Mouse (Mus musculus) heart, embryonic 12.5 days (tissue): ENCODE data around the gene Tmcc3. TPM values are rescaled to one million over a fixed set of nuclear protein-coding genes. Genes with fewer than 3 reads are reported as not detected.
A peak's percentile ranks its signal among the peaks of the same experiment; 100 is the strongest.

Experiments used
- ATAC-seq: fragments of 200-750 bp; cut with Nextera tagmentation; 2 replicates; pipeline ENCODE4 v1.8.0; 2017; ENCODE audit warnings: moderate TSS enrichment, moderate library complexity; ENCODE audit not compliant: insufficient number of reproducible peaks, low FRiP score
- H3K27ac ChIP-seq: fragments of 300-500 bp; sonication (generic); 2 replicates; pipeline ENCODE4 v1.5.1; 2016; ENCODE audit warnings: mild to moderate bottlenecking, moderate library complexity; ENCODE audit not compliant: poor library complexity, severe bottlenecking
- H3K27me3 ChIP-seq: fragments of 300-500 bp; sonication (generic); replicated peaks from 2 replicates; pipeline ENCODE4 v1.6.1; 2016; ENCODE audit warnings: mild to moderate bottlenecking, moderate library complexity
- H3K36me3 ChIP-seq: fragments of 300-500 bp; sonication (generic); 2 replicates; pipeline ENCODE4 v1.6.1; 2016; ENCODE audit warnings: mild to moderate bottlenecking, moderate library complexity
- H3K4me1 ChIP-seq: fragments of 300-500 bp; sonication (generic); replicated peaks from 2 replicates; pipeline ENCODE4 v1.6.1; 2016; ENCODE audit warnings: mild to moderate bottlenecking
- H3K4me2 ChIP-seq: fragments of 300-500 bp; sonication (generic); 2 replicates; pipeline ENCODE4 v1.6.1; 2016; ENCODE audit warnings: mild to moderate bottlenecking, moderate library complexity
- H3K4me3 ChIP-seq: fragments of 300-500 bp; sonication (generic); 2 replicates; pipeline ENCODE4 v1.5.1; 2016; ENCODE audit warnings: mild to moderate bottlenecking
- H3K9ac ChIP-seq: fragments of 300-500 bp; sonication (generic); 2 replicates; pipeline ENCODE4 v1.6.1; 2016; ENCODE audit warnings: mild to moderate bottlenecking, moderate library complexity
- H3K9me3 ChIP-seq: fragments of 300-500 bp; sonication (generic); replicated peaks from 2 replicates; pipeline ENCODE4 v1.6.1; 2016; ENCODE audit warnings: mild to moderate bottlenecking, moderate library complexity
- WGBS: fragments of 180-500 bp; shearing (Covaris S2); methylation state at CpG from one replicate; pipeline ENCODE4 v1.1.7; 2016; 5-methylcytosine and 5-hydroxymethylcytosine counted together
- polyA plus RNA-seq: library from polyadenylated mRNA; unstranded; fragments of >200 nt; fragmentation: Nextera tagmentation; extraction: Ambion mirVana; gene quantifications from 2 replicates; pipeline ENCODE4 v1.2.1, GENCODE M21; 2016

The Tmcc3 gene
- polyA plus RNA-seq, 1 experiment from 2014 or later: 10.2 TPM

DNA sequence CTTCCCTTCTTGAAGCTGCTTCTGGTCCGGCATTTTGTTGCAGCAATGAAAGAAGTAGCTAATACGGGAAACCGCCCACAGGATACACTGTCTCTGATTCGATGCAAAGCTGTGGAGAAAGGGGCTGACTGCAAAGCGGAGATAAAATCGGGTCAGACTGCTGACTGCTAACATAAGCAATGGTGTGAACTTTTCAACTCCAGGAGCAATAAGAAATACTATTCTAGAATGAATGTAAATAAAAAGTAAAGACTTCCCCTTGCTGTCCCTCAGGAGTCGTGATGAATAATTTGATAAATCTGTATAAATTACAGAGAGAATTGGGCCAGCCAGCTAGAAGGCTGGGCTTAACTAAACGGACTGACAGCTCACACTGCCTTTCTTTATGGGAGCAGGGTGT is 139.0 kb downstream of the Tmcc3 start:
- H3K4me2 ChIP-seq: no peak overlapping the region
- H3K27ac ChIP-seq: no peak overlapping the region
- no peak overlapping the region for H3K4me3 ChIP-seq
- no peaks in the 10 kb centered on the region for H3K9me3 ChIP-seq
- H3K27me3 ChIP-seq: no peaks in the 10 kb centered on the region
- H3K9ac ChIP-seq: no peak overlapping the region
- 49% methylated on average over 8 of the region's 8 CpGs for WGBS
- no peak for ATAC-seq
- peaks cover 12% of the 10 kb centered on the region for H3K4me1 ChIP-seq
- no peaks in the 10 kb centered on the region for H3K36me3 ChIP-seq

DNA sequence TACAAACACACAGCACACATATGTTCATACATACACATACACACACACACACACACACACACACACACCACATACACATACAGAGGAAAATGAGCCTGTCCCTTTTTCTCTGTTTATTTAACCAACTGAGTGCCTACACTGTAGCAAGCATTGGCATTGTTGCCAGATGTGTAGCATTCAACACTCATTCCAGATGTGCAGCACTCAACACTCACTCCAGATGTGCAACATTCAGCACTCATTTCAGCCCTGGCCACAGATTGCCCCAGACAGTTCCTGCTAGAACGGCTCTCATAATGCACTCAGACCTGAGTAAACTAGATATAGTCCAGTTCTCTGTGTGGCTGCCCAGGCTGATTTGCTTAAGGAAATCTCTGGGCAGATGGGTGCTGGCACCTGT is 145.7 kb downstream of the Tmcc3 start:
- Histone ChIP-seq H3K9ac (no peak overlapping the region), H3K9me3 (peaks cover 5% of the 10 kb centered on the region), H3K36me3 (no peaks in the 10 kb centered on the region), H3K27ac (no peak overlapping the region), H3K4me1 (peaks cover 18% of the 10 kb centered on the region; the same call in 1 of the 2 replicates), H3K4me3 (no peak overlapping the region), H3K27me3 (no peaks in the 10 kb centered on the region; the same call in 1 of the 2 replicates), H3K4me2 (no peak overlapping the region)
- ATAC-seq: no peak
- WGBS: 40% methylated on average over 1 of the region's 1 CpGs

DNA sequence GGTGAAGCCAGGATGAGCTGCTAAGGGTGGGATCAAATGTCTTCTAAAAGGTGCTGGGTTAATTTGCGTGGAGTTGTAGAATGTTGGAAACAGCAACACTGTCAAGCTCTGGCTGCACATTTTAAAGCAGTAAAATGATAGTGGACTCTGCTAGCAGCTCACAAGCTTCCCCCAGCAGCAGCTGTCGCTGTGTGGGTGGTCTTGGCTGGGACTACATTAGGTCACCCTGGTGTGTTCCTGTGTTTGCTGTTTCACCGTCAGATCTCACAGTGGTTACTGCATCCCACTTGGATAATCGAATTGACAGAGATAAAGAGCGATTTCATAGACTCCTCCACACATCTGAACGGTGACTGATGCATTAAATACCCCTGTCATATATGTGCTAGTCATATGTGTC is 146.9 kb downstream of the Tmcc3 start:
- 40% methylated on average over 6 of the region's 6 CpGs for WGBS
- H3K36me3 ChIP-seq: no peaks in the 10 kb centered on the region
- H3K27me3 ChIP-seq: no peaks in the 10 kb centered on the region; the same call in 1 of the 2 replicates
- ATAC-seq: no peak
- H3K27ac ChIP-seq: no peak overlapping the region
- no peak overlapping the region for H3K9ac ChIP-seq
- H3K4me3 ChIP-seq: no peak overlapping the region
- no peak overlapping the region for H3K4me2 ChIP-seq
- peaks cover 30% of the 10 kb centered on the region for H3K4me1 ChIP-seq
- peaks cover 5% of the 10 kb centered on the region for H3K9me3 ChIP-seq

DNA sequence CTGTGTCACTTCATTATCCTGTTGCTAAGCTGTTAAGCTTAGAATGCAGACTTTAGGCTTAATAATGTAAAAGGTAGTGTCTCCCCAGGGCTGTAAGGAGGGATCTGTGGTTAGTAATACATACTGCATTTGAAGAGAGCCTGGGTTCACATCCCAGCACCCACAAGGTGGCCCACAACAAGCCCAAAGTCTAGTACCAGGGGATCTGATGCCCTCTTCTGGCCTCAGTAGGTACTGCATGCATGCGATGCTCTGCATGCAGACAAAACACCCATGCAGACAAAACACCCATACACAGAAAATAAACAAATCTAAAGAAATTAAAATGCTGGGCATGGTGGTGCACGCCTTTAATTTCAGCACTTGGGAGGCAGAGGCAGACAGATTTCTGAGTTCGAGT is 149.6 kb downstream of the Tmcc3 start:
- ATAC-seq: no peak
- Histone ChIP-seq H3K36me3 (no peaks in the 10 kb centered on the region), H3K4me2 (no peak overlapping the region), H3K9ac (no peak overlapping the region), H3K9me3 (peaks cover 5% of the 10 kb centered on the region), H3K27ac (no peak overlapping the region), H3K4me1 (peaks cover 49% of the 10 kb centered on the region), H3K27me3 (no peaks in the 10 kb centered on the region; the same call in 1 of the 2 replicates), H3K4me3 (no peak overlapping the region)
- 73% methylated on average over 3 of the region's 3 CpGs for WGBS

DNA sequence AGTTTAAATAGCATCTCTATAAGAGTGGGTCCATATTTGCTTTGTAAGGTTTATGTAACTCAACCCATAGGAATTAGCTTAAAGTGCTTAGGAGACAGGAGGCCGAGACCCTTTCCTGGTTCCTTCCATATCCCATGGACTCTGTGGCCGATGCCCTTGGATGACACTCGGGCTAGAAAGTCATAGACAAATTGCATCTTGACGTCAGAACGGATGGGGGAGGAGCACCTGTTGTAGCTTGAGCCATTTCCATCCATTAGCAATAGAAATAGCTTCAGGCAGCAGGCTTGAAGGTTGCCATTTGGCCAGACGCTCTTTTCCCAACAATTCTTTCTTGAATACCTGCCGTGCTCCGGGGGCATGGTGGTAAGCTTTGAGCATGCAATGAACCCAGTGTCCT is 150.1 kb downstream of the Tmcc3 start:
- H3K36me3 ChIP-seq: no peaks in the 10 kb centered on the region
- H3K4me1 ChIP-seq: peaks cover 49% of the 10 kb centered on the region
- ATAC-seq: no peak
- 80% methylated on average over 8 of the region's 8 CpGs for WGBS
- no peak overlapping the region for H3K9ac ChIP-seq
- no peaks in the 10 kb centered on the region; the same call in 1 of the 2 replicates for H3K27me3 ChIP-seq
- H3K4me2 ChIP-seq: no peak overlapping the region
- H3K27ac ChIP-seq: no peak overlapping the region
- peaks cover 5% of the 10 kb centered on the region for H3K9me3 ChIP-seq
- no peak overlapping the region for H3K4me3 ChIP-seq

DNA sequence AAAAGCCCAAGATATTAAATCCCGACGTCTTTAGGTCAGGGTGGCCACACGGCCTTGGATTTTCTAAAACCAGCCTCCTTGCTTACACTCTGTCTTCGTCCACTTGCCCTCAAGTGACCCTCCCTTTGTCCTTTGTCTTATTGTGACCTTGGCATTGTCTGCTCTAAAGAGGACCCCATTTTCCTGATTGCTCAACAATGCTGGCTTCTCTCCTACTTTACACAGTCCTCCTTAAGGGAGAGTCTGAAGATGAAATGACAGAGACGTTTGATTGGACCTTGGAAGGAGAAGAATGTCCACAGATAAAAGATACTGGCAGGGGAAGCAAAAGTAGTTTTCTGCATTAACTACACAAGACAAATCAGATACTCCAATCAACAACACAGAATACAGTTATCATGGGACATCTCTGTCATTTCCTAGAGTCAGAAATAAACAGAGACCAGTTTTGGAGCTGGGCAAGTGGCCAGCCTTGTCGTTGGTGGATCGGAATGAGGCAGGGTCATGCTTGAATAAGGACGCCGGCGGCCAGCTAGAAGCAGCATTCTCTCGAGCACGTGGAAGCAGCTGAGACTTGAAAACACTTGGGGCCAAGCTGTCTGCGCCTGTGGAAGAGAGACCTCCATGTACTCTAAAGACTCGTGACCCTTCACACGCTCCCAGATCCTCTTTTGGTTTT is 150.8 kb downstream of the Tmcc3 start:
- no peak overlapping the region for H3K4me2 ChIP-seq
- WGBS: 53% methylated on average over 15 of the region's 15 CpGs
- peaks cover 49% of the 10 kb centered on the region for H3K4me1 ChIP-seq
- H3K27me3 ChIP-seq: no peaks in the 10 kb centered on the region
- H3K9me3 ChIP-seq: peaks cover 5% of the 10 kb centered on the region
- 0 out of 2 replicates have a peak overlapping the region, but pooled peaks have one; percentile 18 for H3K27ac ChIP-seq
- H3K9ac ChIP-seq: no peak overlapping the region
- ATAC-seq: peak; percentile 61
- H3K4me3 ChIP-seq: no peak overlapping the region
- no peaks in the 10 kb centered on the region for H3K36me3 ChIP-seq

DNA sequence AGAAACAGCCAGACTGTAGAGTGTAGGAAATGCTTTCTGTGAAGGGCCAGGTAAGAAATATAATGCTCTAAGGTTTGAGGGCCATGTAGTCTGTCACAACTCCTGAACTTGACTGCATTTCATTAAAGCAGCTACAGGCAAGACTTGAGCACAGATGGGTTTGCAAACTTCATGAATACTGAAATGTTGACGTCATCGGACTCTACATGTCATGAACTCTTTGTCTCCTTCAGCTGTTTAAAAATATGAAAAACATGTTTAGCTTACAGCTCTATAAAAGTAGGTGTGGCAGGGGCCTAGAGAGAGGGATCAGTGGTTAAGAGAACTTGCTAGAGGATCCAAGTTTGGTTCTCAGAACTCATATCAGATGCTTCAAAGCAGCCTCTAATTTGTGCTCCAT is 151.7 kb downstream of the Tmcc3 start:
- 75% methylated on average over 2 of the region's 2 CpGs for WGBS
- Histone ChIP-seq H3K27ac (no peak overlapping the region), H3K9me3 (peaks cover 5% of the 10 kb centered on the region), H3K27me3 (no peaks in the 10 kb centered on the region), H3K4me2 (no peak overlapping the region), H3K9ac (no peak overlapping the region), H3K4me1 (peaks cover 46% of the 10 kb centered on the region), H3K36me3 (no peaks in the 10 kb centered on the region), H3K4me3 (no peak overlapping the region)
- no peak for ATAC-seq

DNA sequence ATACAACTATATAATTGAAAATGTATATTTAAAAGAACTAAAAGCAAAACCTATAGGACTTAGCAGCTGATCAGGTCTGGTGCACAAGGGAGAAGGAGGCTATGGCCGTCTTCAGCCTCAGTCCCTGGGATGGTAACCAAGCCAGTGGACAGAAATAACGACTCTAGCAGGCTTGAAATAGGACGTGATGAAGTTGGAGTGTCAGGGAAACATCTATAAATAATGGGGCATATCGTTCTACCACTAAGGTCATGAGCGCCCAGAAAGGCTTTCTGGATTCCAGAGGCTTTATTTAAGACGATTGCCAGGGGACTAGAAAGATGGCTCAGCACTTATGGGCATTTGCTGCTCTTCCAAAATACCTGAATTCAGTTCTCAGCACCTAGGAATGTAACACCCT is 153.9 kb downstream of the Tmcc3 start:
- no peaks in the 10 kb centered on the region for H3K36me3 ChIP-seq
- no peaks in the 10 kb centered on the region for H3K27me3 ChIP-seq
- H3K4me2 ChIP-seq: no peak overlapping the region
- H3K4me1 ChIP-seq: peaks cover 36% of the 10 kb centered on the region
- no peak for ATAC-seq
- WGBS: 54% methylated on average over 6 of the region's 6 CpGs
- no peak overlapping the region for H3K27ac ChIP-seq
- H3K9me3 ChIP-seq: peaks cover 5% of the 10 kb centered on the region
- H3K4me3 ChIP-seq: no peak overlapping the region
- no peak overlapping the region for H3K9ac ChIP-seq

DNA sequence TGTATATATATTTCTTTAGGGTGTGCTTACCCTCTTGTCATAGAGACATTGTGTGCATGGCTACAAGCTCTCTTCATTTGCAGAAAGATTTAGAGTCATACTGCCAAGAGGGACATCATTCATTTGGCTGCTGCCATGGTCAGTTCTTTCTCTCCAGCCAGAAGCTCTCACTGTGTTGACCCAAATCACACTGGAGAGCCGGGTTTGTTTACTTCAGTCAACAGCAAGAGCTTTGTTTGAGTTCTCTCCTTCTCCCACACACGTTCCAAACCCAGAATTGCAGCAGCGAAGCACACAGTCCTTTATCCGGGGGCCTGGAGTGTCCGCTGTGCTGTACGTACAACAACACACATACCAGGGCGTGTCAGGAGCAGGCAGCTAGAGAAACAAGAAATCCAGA is 154.6 kb downstream of the Tmcc3 start:
- H3K36me3 ChIP-seq: no peaks in the 10 kb centered on the region
- peaks cover 36% of the 10 kb centered on the region for H3K4me1 ChIP-seq
- H3K9me3 ChIP-seq: peaks cover 3% of the 10 kb centered on the region
- 80% methylated on average over 7 of the region's 7 CpGs for WGBS
- no peaks in the 10 kb centered on the region for H3K27me3 ChIP-seq
- no peak overlapping the region for H3K27ac ChIP-seq
- no peak overlapping the region for H3K4me3 ChIP-seq
- no peak for ATAC-seq
- H3K9ac ChIP-seq: 0 out of 2 replicates have a peak overlapping the region, but pooled peaks have one; percentile 5
- no peak overlapping the region for H3K4me2 ChIP-seq

DNA sequence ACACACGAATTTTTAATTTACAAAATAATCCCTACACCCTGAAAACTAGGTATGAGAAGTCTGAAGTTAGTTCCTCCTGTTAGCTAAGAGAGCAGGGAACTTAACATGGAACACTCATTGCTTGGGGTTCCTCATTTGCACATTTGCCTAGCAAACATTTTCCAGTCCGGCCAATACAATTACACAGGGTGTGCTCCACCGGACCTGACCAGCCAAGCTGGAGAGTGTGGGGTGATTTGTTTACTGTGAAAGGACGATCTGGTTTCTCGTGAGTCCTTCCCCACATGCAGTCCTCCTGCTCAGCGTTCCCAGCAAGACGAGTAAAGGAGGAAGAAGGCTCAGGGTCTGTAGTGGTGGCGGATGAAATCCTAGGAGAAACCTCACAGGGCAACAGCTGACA is 159.7 kb downstream of the Tmcc3 start:
- Histone ChIP-seq H3K27ac (no peak overlapping the region), H3K9me3 (no peaks in the 10 kb centered on the region), H3K36me3 (no peaks in the 10 kb centered on the region), H3K4me2 (no peak overlapping the region), H3K4me1 (no peaks in the 10 kb centered on the region), H3K27me3 (no peaks in the 10 kb centered on the region), H3K4me3 (no peak overlapping the region), H3K9ac (no peak overlapping the region)
- WGBS: 56% methylated on average over 8 of the region's 8 CpGs
- ATAC-seq: no peak

DNA sequence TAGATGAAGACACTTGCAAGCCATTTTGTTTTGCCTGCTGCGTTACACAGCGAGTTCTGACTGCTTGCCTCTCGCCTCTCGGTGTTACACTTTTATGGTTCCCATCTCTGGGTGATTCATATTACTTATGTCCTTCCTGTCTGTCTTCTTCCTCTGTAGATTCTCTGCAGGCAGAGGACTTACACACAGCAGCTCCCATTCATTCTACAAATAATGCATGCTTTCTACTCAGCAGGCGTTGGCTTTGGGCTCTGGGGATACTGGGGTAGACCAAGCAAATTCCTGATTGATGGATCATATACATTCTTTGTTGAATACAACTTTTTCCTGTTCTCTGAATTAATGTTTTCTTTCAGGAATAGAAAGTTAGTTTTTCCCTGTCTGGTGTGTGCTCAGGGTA is 161.8 kb downstream of the Tmcc3 start:
- no peaks in the 10 kb centered on the region for H3K4me1 ChIP-seq
- 81% methylated on average over 5 of the region's 5 CpGs for WGBS
- no peaks in the 10 kb centered on the region for H3K9me3 ChIP-seq
- no peak overlapping the region for H3K4me2 ChIP-seq
- no peak overlapping the region for H3K4me3 ChIP-seq
- no peak overlapping the region for H3K27ac ChIP-seq
- H3K36me3 ChIP-seq: no peaks in the 10 kb centered on the region
- no peak for ATAC-seq
- no peak overlapping the region for H3K9ac ChIP-seq
- H3K27me3 ChIP-seq: no peaks in the 10 kb centered on the region

DNA sequence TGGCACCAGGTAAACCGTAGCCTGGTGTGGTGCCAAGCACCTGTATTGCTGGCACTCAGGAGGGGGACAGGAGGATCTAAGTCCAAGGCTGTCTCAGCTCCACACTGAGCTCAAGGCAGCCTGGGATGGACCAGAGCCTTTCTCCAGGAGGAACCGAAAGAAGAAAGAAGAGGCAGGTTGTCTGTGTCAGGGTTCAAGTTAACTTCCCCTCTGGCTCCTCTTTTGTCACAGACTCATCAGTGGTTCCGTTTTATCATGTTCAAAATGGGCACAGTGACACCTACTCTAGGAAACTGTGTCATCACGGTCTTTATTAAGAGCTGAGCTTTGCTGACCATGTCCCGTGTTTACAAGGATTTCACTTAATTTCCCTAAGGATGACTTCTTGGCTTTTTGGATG is 162.4 kb downstream of the Tmcc3 start:
- WGBS: 81% methylated on average over 5 of the region's 5 CpGs
- no peaks in the 10 kb centered on the region for H3K27me3 ChIP-seq
- no peaks in the 10 kb centered on the region for H3K36me3 ChIP-seq
- H3K9ac ChIP-seq: no peak overlapping the region
- H3K4me3 ChIP-seq: no peak overlapping the region
- no peak overlapping the region for H3K4me2 ChIP-seq
- no peak for ATAC-seq
- H3K4me1 ChIP-seq: no peaks in the 10 kb centered on the region
- H3K27ac ChIP-seq: no peak overlapping the region
- H3K9me3 ChIP-seq: no peaks in the 10 kb centered on the region
